Mouse (Mus musculus): ENCODE measurements at regions not wholly inside any gene's neighbourhood (a gene's known extent, or its start where the extent isn't known, plus 50 kb on each side); places are given as distances from the start of the nearest gene placed in this dataset.

GRCm38 (mm10) chr8:113083976-113084375 lies 514.1 kb downstream of the Cntnap4 start:
- no peak for DNase-seq (ENCODE audit: low spot score)
- no peaks in the 10 kb centered on the region for H3K4me1 ChIP-seq
- H3K36me3 ChIP-seq (replicated peaks), result no peaks in the 10 kb centered on the region
- H3K9me3 ChIP-seq, result no peaks in the 10 kb centered on the region
- 92% methylated on average over 2 of the region's 2 CpGs for WGBS
- H3K4me3 ChIP-seq, result no peak overlapping the region
- no peaks in the 10 kb centered on the region for H3K27me3 ChIP-seq (replicated peaks; ENCODE audit: low read depth, poor library complexity, severe bottlenecking)
- H3K27ac ChIP-seq (replicated peaks), result no peak overlapping the region

- Histone ChIP-seq H3K9me3 (no peaks in the 10 kb centered on the region), H3K4me3 (no peak overlapping the region), H3K4me1 (no peaks in the 10 kb centered on the region), H3K27me3 (replicated peaks; ENCODE audit: low read depth, poor library complexity, severe bottlenecking) (no peaks in the 10 kb centered on the region), H3K27ac (replicated peaks) (no peak overlapping the region), H3K36me3 (replicated peaks) (no peaks in the 10 kb centered on the region)
- DNase-seq (ENCODE audit: low spot score), result no peak
- 89% methylated on average over 1 of the region's 1 CpGs for WGBS
Measured at GRCm38 (mm10) chr8:113087586-113087985, 517.7 kb downstream of the Cntnap4 start.

GRCm38 (mm10) chr8:113111665-113112064 lies 523.7 kb upstream of the Mon1b start:
- WGBS, result 65% methylated on average over 6 of the region's 6 CpGs
- H3K27ac ChIP-seq (replicated peaks), result no peak overlapping the region
- no peaks in the 10 kb centered on the region for H3K36me3 ChIP-seq (replicated peaks)
- DNase-seq (ENCODE audit: low spot score), result peak; percentile 13
- H3K4me3 ChIP-seq, result no peak overlapping the region
- H3K9me3 ChIP-seq, result no peaks in the 10 kb centered on the region
- H3K27me3 ChIP-seq (replicated peaks; ENCODE audit: low read depth, poor library complexity, severe bottlenecking), result no peaks in the 10 kb centered on the region
- H3K4me1 ChIP-seq, result no peaks in the 10 kb centered on the region

- no peak for DNase-seq (ENCODE audit: low spot score)
- Histone ChIP-seq H3K4me3 (no peak overlapping the region), H3K9me3 (no peaks in the 10 kb centered on the region), H3K27me3 (replicated peaks; ENCODE audit: low read depth, poor library complexity, severe bottlenecking) (no peaks in the 10 kb centered on the region), H3K27ac (replicated peaks) (no peak overlapping the region), H3K4me1 (no peaks in the 10 kb centered on the region), H3K36me3 (replicated peaks) (no peaks in the 10 kb centered on the region)
- 77% methylated on average over 3 of the region's 3 CpGs for WGBS
Measured at GRCm38 (mm10) chr8:113114165-113114700, 521.2 kb upstream of the Mon1b start.

GRCm38 (mm10) chr8:113117241-113117640 lies 518.1 kb upstream of the Mon1b start:
- Histone ChIP-seq H3K27me3 (replicated peaks; ENCODE audit: low read depth, poor library complexity, severe bottlenecking) (no peaks in the 10 kb centered on the region), H3K4me1 (no peaks in the 10 kb centered on the region), H3K27ac (replicated peaks) (no peak overlapping the region), H3K36me3 (replicated peaks) (no peaks in the 10 kb centered on the region), H3K9me3 (no peaks in the 10 kb centered on the region), H3K4me3 (no peak overlapping the region)
- 84% methylated on average over 9 of the region's 9 CpGs for WGBS
- no peak for DNase-seq (ENCODE audit: low spot score)

GRCm38 (mm10) chr8:113125586-113125985 lies 509.8 kb upstream of the Mon1b start:
- H3K4me1 ChIP-seq, result no peaks in the 10 kb centered on the region
- no peaks in the 10 kb centered on the region for H3K27me3 ChIP-seq (replicated peaks; ENCODE audit: low read depth, poor library complexity, severe bottlenecking)
- no peak overlapping the region for H3K4me3 ChIP-seq
- no peak for DNase-seq (ENCODE audit: low spot score)
- WGBS, result 78% methylated on average over 6 of the region's 6 CpGs
- no peaks in the 10 kb centered on the region for H3K36me3 ChIP-seq (replicated peaks)
- no peaks in the 10 kb centered on the region for H3K9me3 ChIP-seq
- no peak overlapping the region for H3K27ac ChIP-seq (replicated peaks)

- Histone ChIP-seq H3K9me3 (no peaks in the 10 kb centered on the region), H3K27me3 (replicated peaks; ENCODE audit: low read depth, poor library complexity, severe bottlenecking) (no peaks in the 10 kb centered on the region), H3K4me3 (no peak overlapping the region)
Measured at GRCm38 (mm10) chr8:113137361-113137760, 498.0 kb upstream of the Mon1b start.

GRCm38 (mm10) chr8:113140021-113140420 lies 495.4 kb upstream of the Mon1b start:
- Histone ChIP-seq H3K4me3 (no peak overlapping the region), H3K27me3 (replicated peaks; ENCODE audit: low read depth, poor library complexity, severe bottlenecking) (no peaks in the 10 kb centered on the region), H3K36me3 (replicated peaks) (no peaks in the 10 kb centered on the region), H3K27ac (replicated peaks) (no peak overlapping the region), H3K9me3 (no peaks in the 10 kb centered on the region), H3K4me1 (no peaks in the 10 kb centered on the region)
- DNase-seq (ENCODE audit: low spot score), result no peak
- WGBS, result 81% methylated on average over 1 of the region's 1 CpGs

More at GRCm38 (mm10) chr8:113137361-113137760, 498.0 kb upstream of the Mon1b start:
- no peaks in the 10 kb centered on the region for H3K36me3 ChIP-seq (replicated peaks)
- no peaks in the 10 kb centered on the region for H3K4me1 ChIP-seq
- DNase-seq (ENCODE audit: low spot score), result no peak
- H3K27ac ChIP-seq (replicated peaks), result no peak overlapping the region

GRCm38 (mm10) chr8:113141131-113141530 lies 494.3 kb upstream of the Mon1b start:
- WGBS, result 77% methylated on average over 1 of the region's 1 CpGs
- H3K9me3 ChIP-seq, result no peaks in the 10 kb centered on the region
- H3K36me3 ChIP-seq (replicated peaks), result no peaks in the 10 kb centered on the region
- no peak for DNase-seq (ENCODE audit: low spot score)
- H3K4me3 ChIP-seq, result no peak overlapping the region
- no peak overlapping the region for H3K27ac ChIP-seq (replicated peaks)
- no peaks in the 10 kb centered on the region for H3K4me1 ChIP-seq
- no peaks in the 10 kb centered on the region for H3K27me3 ChIP-seq (replicated peaks; ENCODE audit: low read depth, poor library complexity, severe bottlenecking)

- H3K36me3 ChIP-seq (replicated peaks), result no peaks in the 10 kb centered on the region
- no peak for DNase-seq (ENCODE audit: low spot score)
- no peak overlapping the region for H3K27ac ChIP-seq (replicated peaks)
- H3K4me1 ChIP-seq, result no peaks in the 10 kb centered on the region
- H3K27me3 ChIP-seq (replicated peaks; ENCODE audit: low read depth, poor library complexity, severe bottlenecking), result no peaks in the 10 kb centered on the region
- no peak overlapping the region for H3K4me3 ChIP-seq
- WGBS, result 72% methylated on average over 1 of the region's 1 CpGs
- no peaks in the 10 kb centered on the region for H3K9me3 ChIP-seq
Measured at GRCm38 (mm10) chr8:113176591-113176990, 458.8 kb upstream of the Mon1b start.

- Histone ChIP-seq H3K4me1 (no peaks in the 10 kb centered on the region), H3K9me3 (no peaks in the 10 kb centered on the region), H3K27me3 (replicated peaks; ENCODE audit: low read depth, poor library complexity, severe bottlenecking) (no peaks in the 10 kb centered on the region), H3K27ac (replicated peaks) (no peak overlapping the region), H3K36me3 (replicated peaks) (no peaks in the 10 kb centered on the region), H3K4me3 (no peak overlapping the region)
- no peak for DNase-seq (ENCODE audit: low spot score)
- 11% methylated on average over 2 of the region's 2 CpGs for WGBS
Measured at GRCm38 (mm10) chr8:113183186-113183585, 452.2 kb upstream of the Mon1b start.

GRCm38 (mm10) chr8:113190537-113190936 lies 444.9 kb upstream of the Mon1b start:
- Histone ChIP-seq H3K36me3 (replicated peaks) (no peaks in the 10 kb centered on the region), H3K27ac (replicated peaks) (no peak overlapping the region), H3K9me3 (no peaks in the 10 kb centered on the region), H3K27me3 (replicated peaks; ENCODE audit: low read depth, poor library complexity, severe bottlenecking) (no peaks in the 10 kb centered on the region), H3K4me1 (no peaks in the 10 kb centered on the region), H3K4me3 (no peak overlapping the region)
- 83% methylated on average over 1 of the region's 1 CpGs for WGBS
- no peak for DNase-seq (ENCODE audit: low spot score)

GRCm38 (mm10) chr8:113191537-113191936 lies 443.9 kb upstream of the Mon1b start:
- Histone ChIP-seq H3K27ac (replicated peaks) (no peak overlapping the region), H3K36me3 (replicated peaks) (no peaks in the 10 kb centered on the region), H3K9me3 (no peaks in the 10 kb centered on the region), H3K27me3 (replicated peaks; ENCODE audit: low read depth, poor library complexity, severe bottlenecking) (no peaks in the 10 kb centered on the region), H3K4me3 (no peak overlapping the region), H3K4me1 (no peaks in the 10 kb centered on the region)
- no peak for DNase-seq (ENCODE audit: low spot score)
- WGBS, result 88% methylated on average over 3 of the region's 3 CpGs
